Mouse (Mus musculus) limb, embryonic 11.5 days (tissue): ENCODE data around the gene Pold3. TPM values are rescaled to one million over a fixed set of nuclear protein-coding genes. Genes with fewer than 3 reads are reported as not detected.

Experiments
- ATAC-seq: fragments of 200-750 bp; cut with Nextera tagmentation; 2 replicates; pipeline ENCODE4 v1.8.0; 2017; ENCODE audit warnings: low read depth; ENCODE audit not compliant: insufficient number of reproducible peaks, low FRiP score, low TSS enrichment
- DNase-seq: peaks from one replicate; pipeline ENCODE4 v3.0.0-alpha.2; 2015; ENCODE audit warnings: low spot score
- H3K27ac ChIP-seq: fragments of 300-500 bp; sonication (generic); replicated peaks from 2 replicates; pipeline ENCODE4 v1.5.1; 2014; ENCODE audit warnings: low read depth, mild to moderate bottlenecking, low read length
- H3K27me3 ChIP-seq: fragments of 300-500 bp; sonication (generic); 2 replicates; pipeline ENCODE4 v1.6.1; 2014; ENCODE audit warnings: mild to moderate bottlenecking, low read length, mixed read lengths; ENCODE audit not compliant: control insufficient read depth, insufficient read depth
- H3K36me3 ChIP-seq: fragments of 300-500 bp; sonication (generic); 2 replicates; pipeline ENCODE4 v1.6.1; 2014; ENCODE audit warnings: mild to moderate bottlenecking, low read length, moderate library complexity, mixed read lengths; ENCODE audit not compliant: control insufficient read depth, insufficient read depth
- H3K4me1 ChIP-seq: fragments of 300-500 bp; sonication (generic); 2 replicates; pipeline ENCODE4 v1.6.1; 2014; ENCODE audit warnings: low read length, mixed read lengths; ENCODE audit not compliant: control insufficient read depth, insufficient read depth
- H3K4me2 ChIP-seq: fragments of 300-500 bp; sonication (generic); 2 replicates; pipeline ENCODE4 v1.6.1; 2014; ENCODE audit warnings: low read depth, mild to moderate bottlenecking, moderate library complexity; ENCODE audit not compliant: severe bottlenecking
- H3K4me3 ChIP-seq: fragments of 300-500 bp; sonication (generic); 2 replicates; pipeline ENCODE4 v1.5.1; 2014; ENCODE audit warnings: low read depth, low read length
- H3K9ac ChIP-seq: fragments of 300-500 bp; sonication (generic); 2 replicates; pipeline ENCODE4 v1.6.1; 2014; ENCODE audit warnings: mild to moderate bottlenecking, low read length
- H3K9me3 ChIP-seq: fragments of 300-500 bp; sonication (generic); 2 replicates; pipeline ENCODE4 v1.6.1; 2016; ENCODE audit warnings: low read length; ENCODE audit not compliant: control insufficient read depth
- WGBS: fragments of 180-500 bp; shearing (Covaris S2); extraction: QIAGEN DNeasy Blood & Tissue Kit; methylation state at CpG from one replicate; pipeline ENCODE4 v1.1.7; 2014; 5-methylcytosine and 5-hydroxymethylcytosine counted together
- polyA plus RNA-seq: library from polyadenylated mRNA; unstranded; fragments of >200 nt; fragmentation: Nextera tagmentation; extraction: Ambion mirVana; gene quantifications from 2 replicates; pipeline ENCODE4 v1.2.1, GENCODE M21; 2014

Gene Pold3
- polyA plus RNA-seq, 1 experiment from 2014 or later = 100 TPM

- 88% methylated on average over 5 of the region's 5 CpGs for WGBS
- Histone ChIP-seq H3K4me2 (no peak overlapping the region), H3K4me3 (no peak overlapping the region), H3K27me3 (no peaks in the 10 kb centered on the region), H3K36me3 (peaks cover 28% of the 10 kb centered on the region; the same call in 1 of the 2 replicates), H3K9ac (no peak overlapping the region), H3K9me3 (no peaks in the 10 kb centered on the region), H3K27ac (no peak overlapping the region), H3K4me1 (no peaks in the 10 kb centered on the region)
- DNase-seq (no peak), ATAC-seq (no peak)
These were observed 21.3 kb downstream of the Pold3 start for GRCm38 (mm10) chr7:100100031-100100595.

- WGBS = 96% methylated on average over 5 of the region's 5 CpGs
- no peak overlapping the region for H3K27ac ChIP-seq
- H3K4me1 ChIP-seq = no peaks in the 10 kb centered on the region
These were observed 34.5 kb downstream of the Pold3 start for GRCm38 (mm10) chr7:100086891-100087290.

GRCm38 (mm10) chr7:100086159-100086755, 35.1 kb downstream of the Pold3 start:
- Histone ChIP-seq H3K36me3 (peaks cover 22% of the 10 kb centered on the region), H3K27me3 (no peaks in the 10 kb centered on the region), H3K4me3 (no peak overlapping the region), H3K4me1 (no peaks in the 10 kb centered on the region), H3K4me2 (no peak overlapping the region), H3K9me3 (no peaks in the 10 kb centered on the region), H3K27ac (no peak overlapping the region), H3K9ac (no peak overlapping the region)
- DNase-seq (no peak), ATAC-seq (no peak)
- WGBS = 95% methylated on average over 8 of the region's 8 CpGs

More at GRCm38 (mm10) chr7:100086891-100087290, 34.5 kb downstream of the Pold3 start:
- Histone ChIP-seq H3K9ac (no peak overlapping the region), H3K27me3 (no peaks in the 10 kb centered on the region), H3K4me3 (no peak overlapping the region), H3K36me3 (peaks cover 22% of the 10 kb centered on the region), H3K4me2 (no peak overlapping the region), H3K9me3 (no peaks in the 10 kb centered on the region)
- no peak for ATAC-seq
- no peak for DNase-seq

GRCm38 (mm10) chr7:100083812-100084211, 37.6 kb downstream of the Pold3 start:
- no peak overlapping the region for H3K9ac ChIP-seq
- H3K9me3 ChIP-seq = no peaks in the 10 kb centered on the region
- ATAC-seq = no peak
- no peak overlapping the region for H3K4me2 ChIP-seq
- WGBS = 91% methylated on average over 6 of the region's 6 CpGs
- H3K36me3 ChIP-seq = peaks cover 13% of the 10 kb centered on the region
- H3K27ac ChIP-seq = no peak overlapping the region
- DNase-seq = no peak
- no peak overlapping the region for H3K4me3 ChIP-seq
- no peaks in the 10 kb centered on the region for H3K4me1 ChIP-seq
- H3K27me3 ChIP-seq = no peaks in the 10 kb centered on the region

- H3K4me1 ChIP-seq = no peaks in the 10 kb centered on the region
- no peaks in the 10 kb centered on the region for H3K9me3 ChIP-seq
- 93% methylated on average over 6 of the region's 6 CpGs for WGBS
- H3K27ac ChIP-seq = no peak overlapping the region
- H3K4me2 ChIP-seq = no peak overlapping the region
- ATAC-seq (no peak), DNase-seq (no peak)
- H3K27me3 ChIP-seq = no peaks in the 10 kb centered on the region
- no peak overlapping the region for H3K9ac ChIP-seq
- H3K36me3 ChIP-seq = peaks cover 13% of the 10 kb centered on the region
- H3K4me3 ChIP-seq = no peak overlapping the region
These were observed 38.5 kb downstream of the Pold3 start for GRCm38 (mm10) chr7:100082836-100083235.

GRCm38 (mm10) chr7:100080087-100080781, 41.1 kb downstream of the Pold3 start:
- 81% methylated on average over 12 of the region's 12 CpGs for WGBS
- no peak for ATAC-seq
- no peak overlapping the region for H3K9ac ChIP-seq
- no peak for DNase-seq
- no peaks in the 10 kb centered on the region for H3K9me3 ChIP-seq
- peaks cover 5% of the 10 kb centered on the region for H3K36me3 ChIP-seq
- no peak overlapping the region for H3K4me3 ChIP-seq
- no peak overlapping the region for H3K27ac ChIP-seq
- H3K4me2 ChIP-seq = no peak overlapping the region
- no peaks in the 10 kb centered on the region for H3K4me1 ChIP-seq
- H3K27me3 ChIP-seq = no peaks in the 10 kb centered on the region

- no peaks in the 10 kb centered on the region for H3K27me3 ChIP-seq
- 89% methylated on average over 4 of the region's 4 CpGs for WGBS
- no peaks in the 10 kb centered on the region for H3K9me3 ChIP-seq
- no peaks in the 10 kb centered on the region for H3K4me1 ChIP-seq
- H3K27ac ChIP-seq = no peak overlapping the region
- H3K4me3 ChIP-seq = no peak overlapping the region
- no peak for DNase-seq
- H3K4me2 ChIP-seq = no peak overlapping the region
- H3K9ac ChIP-seq = no peak overlapping the region
- ATAC-seq = no peak
- peaks cover 2% of the 10 kb centered on the region for H3K36me3 ChIP-seq
These were observed 44.3 kb downstream of the Pold3 start for GRCm38 (mm10) chr7:100077071-100077470.

GRCm38 (mm10) chr7:100076296-100076695, 45.1 kb downstream of the Pold3 start:
- Histone ChIP-seq H3K27me3 (no peaks in the 10 kb centered on the region), H3K9me3 (no peaks in the 10 kb centered on the region), H3K4me1 (no peaks in the 10 kb centered on the region), H3K9ac (no peak overlapping the region), H3K4me2 (no peak overlapping the region), H3K27ac (no peak overlapping the region), H3K4me3 (no peak overlapping the region), H3K36me3 (peaks cover 2% of the 10 kb centered on the region)
- 86% methylated on average over 5 of the region's 5 CpGs for WGBS
- DNase-seq = no peak
- no peak for ATAC-seq
